In genomic region chr17:8525971-8526740, GRCm38 (mm10) we compare ENCODE assay signal across 8 mouse cellular contexts. TPM values are rescaled to one million over a fixed set of nuclear protein-coding genes. Genes with fewer than 3 reads are reported as not detected.
DNase-seq lines count a peak whose midpoint lies in the region; ATAC-seq lines count a peak whose summit lies in the region.

No protein-coding gene starts in this region.

- peaks cover 24% of the 10 kb centered on the region for H3K4me1 ChIP-seq in heart, embryonic 15.5 days (replicated peaks)
- H3K4me1 ChIP-seq in midbrain, embryonic 11.5 days (ENCODE audit: control insufficient read depth, insufficient read depth, low read length): peaks cover 7% of the 10 kb centered on the region; the same call in 1 of the 2 replicates

- H3K27ac ChIP-seq in heart, embryonic 15.5 days: no peak overlapping the region
- no peak overlapping the region for H3K27ac ChIP-seq in midbrain, embryonic 11.5 days (ENCODE audit: low read depth, low read length)

- H3K4me3 ChIP-seq in heart, embryonic 15.5 days: peak overlapping the region; percentile 59
- peak overlapping the region; percentile 51 for H3K4me3 ChIP-seq in midbrain, embryonic 11.5 days (ENCODE audit: low read depth, low read length)

- 6% methylated on average over 21 of the region's 21 CpGs for WGBS in heart, embryonic 15.5 days
- WGBS in midbrain, embryonic 11.5 days: 4% methylated on average over 21 of the region's 21 CpGs

- ATAC-seq in frontal cortex, adult (ENCODE audit: low TSS enrichment): peak; percentile 19
- no peak for ATAC-seq in heart, embryonic 15.5 days (replicated peaks; ENCODE audit: insufficient number of reproducible peaks, insufficient read depth, low FRiP score, low read depth)
- ATAC-seq in midbrain, embryonic 11.5 days (ENCODE audit: low FRiP score): no peak
- ATAC-seq in monocyte, adult 5-6 weeks (replicated peaks; ENCODE audit: insufficient number of reproducible peaks, low FRiP score, low TSS enrichment, poor library complexity, severe bottlenecking): no peak

- H3K9me3 ChIP-seq in heart, embryonic 15.5 days (replicated peaks): no peaks in the 10 kb centered on the region
- H3K9me3 ChIP-seq in midbrain, embryonic 11.5 days (ENCODE audit: control insufficient read depth, low read length): no peaks in the 10 kb centered on the region

- no peak for DNase-seq in frontal cortex, postnatal 25 days (ENCODE audit: low spot score in 2 of 2)
- DNase-seq in thymus, postnatal 14 days: peak; percentile 47
- DNase-seq in thymus, adult 18-20 months: no peak
- DNase-seq in midbrain, embryonic 11.5 days (ENCODE audit: low spot score, missing footprints): peak; percentile 94
- no peak for DNase-seq in ovary, postnatal 36 days (ENCODE audit: low spot score)

- H3K4me2 ChIP-seq in heart, embryonic 15.5 days: peak overlapping the region; percentile 97
- peak overlapping the region; percentile 94 for H3K4me2 ChIP-seq in midbrain, embryonic 11.5 days

- no peaks in the 10 kb centered on the region for H3K36me3 ChIP-seq in heart, embryonic 15.5 days
- H3K36me3 ChIP-seq in midbrain, embryonic 11.5 days (ENCODE audit: control insufficient read depth, insufficient read depth, low read length): no peaks in the 10 kb centered on the region

- peaks cover 55% of the 10 kb centered on the region for H3K27me3 ChIP-seq in heart, embryonic 15.5 days
- H3K27me3 ChIP-seq in midbrain, embryonic 11.5 days (ENCODE audit: control insufficient read depth, insufficient read depth, low read length): peaks cover 21% of the 10 kb centered on the region

- 0 out of 2 replicates have a peak overlapping the region, but pooled peaks have one; percentile 55 for H3K9ac ChIP-seq in heart, embryonic 15.5 days
- H3K9ac ChIP-seq in midbrain, embryonic 11.5 days (ENCODE audit: low read length): no peak overlapping the region

RNA-seq across cellular contexts. Expression of gene Pde10a, which starts 1.0 kb away (rescaled TPM):
- polyA plus RNA-seq in heart, embryonic 15.5 days (2015; fragmentation: Nextera tagmentation; extraction: Ambion mirVana): 1.4 and 2.1 TPM in 2 replicates
- polyA plus RNA-seq in midbrain, embryonic 11.5 days (2014; fragmentation: Nextera tagmentation; extraction: Ambion mirVana): 4.8 TPM in 2 replicates
- 0.29 TPM in 1 of 3 replicates, not detected in the others for total RNA-seq in monocyte, adult 5-6 weeks (2017)

RNA-seq across cellular contexts. Expression of gene Gm17087, which starts 40.6 kb away (rescaled TPM):
- polyA plus RNA-seq in heart, embryonic 15.5 days (2015; fragmentation: Nextera tagmentation; extraction: Ambion mirVana): not detected in 2 replicates
- not detected in 2 replicates for polyA plus RNA-seq in midbrain, embryonic 11.5 days (2014; fragmentation: Nextera tagmentation; extraction: Ambion mirVana)
- total RNA-seq in monocyte, adult 5-6 weeks (2017): not detected in 3 replicates

Comparison
In these comparisons a context has a peak if more than half of its experiments do, and no peak if none do; other contexts are left out.
1. DNase-seq: peak in thymus, postnatal 14 days (single experiment) and midbrain, embryonic 11.5 days (single experiment); none in frontal cortex, postnatal 25 days (0 of 2), thymus, adult 18-20 months (0 of 2) and ovary, postnatal 36 days (single experiment).